Mouse (Mus musculus) T-cell, adult 2 months (primary cell): ENCODE results near the gene Psmd9.

Experiments
- DNase-seq: peaks from one replicate; pipeline ENCODE4 v3.0.0; 2022; ENCODE audit warnings: low spot score

Psmd9 gene

DNA sequence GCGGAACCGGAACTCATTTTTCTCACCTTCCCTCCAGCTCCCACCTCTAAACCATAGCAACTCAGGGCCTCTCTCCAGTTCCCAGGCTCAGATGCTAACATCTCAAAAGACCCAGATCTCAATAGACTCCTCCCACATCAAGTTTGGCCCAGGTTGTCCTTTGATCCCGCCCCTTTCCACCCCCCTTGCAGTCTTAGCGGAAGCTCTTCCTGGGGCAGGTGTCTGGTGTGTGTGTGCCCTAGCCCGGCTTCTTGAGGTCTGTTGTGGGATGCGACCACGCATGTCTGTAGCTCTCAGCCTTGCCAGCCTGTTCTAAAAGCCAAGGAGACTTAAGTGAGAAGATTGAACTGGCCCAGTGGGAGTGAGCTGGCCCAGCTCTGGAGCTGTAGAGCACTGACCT, 18.6 kb upstream of the Psmd9 start:
- DNase-seq, result peak; percentile 90

DNA sequence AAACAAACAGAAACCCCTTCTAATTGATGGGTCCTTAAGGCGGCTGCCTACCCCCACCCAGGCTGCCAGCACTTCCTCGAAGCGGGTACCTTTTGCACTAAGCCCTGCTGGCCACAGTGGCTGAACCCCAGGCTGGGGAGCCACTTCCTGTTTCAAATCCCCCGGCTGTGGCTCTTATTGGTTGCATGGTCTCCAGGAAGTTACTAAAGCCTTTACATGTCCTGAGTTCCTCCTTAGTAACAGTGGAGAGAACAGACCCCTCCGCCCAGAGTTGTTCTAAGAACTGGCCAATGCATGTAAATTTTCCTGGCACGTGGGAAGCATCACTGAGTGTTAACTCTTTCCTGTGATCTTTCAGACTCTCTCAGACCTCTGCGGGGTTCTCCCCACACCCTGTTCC, 18.1 kb upstream of the Psmd9 start:
- DNase-seq, result peak; percentile 75

DNA sequence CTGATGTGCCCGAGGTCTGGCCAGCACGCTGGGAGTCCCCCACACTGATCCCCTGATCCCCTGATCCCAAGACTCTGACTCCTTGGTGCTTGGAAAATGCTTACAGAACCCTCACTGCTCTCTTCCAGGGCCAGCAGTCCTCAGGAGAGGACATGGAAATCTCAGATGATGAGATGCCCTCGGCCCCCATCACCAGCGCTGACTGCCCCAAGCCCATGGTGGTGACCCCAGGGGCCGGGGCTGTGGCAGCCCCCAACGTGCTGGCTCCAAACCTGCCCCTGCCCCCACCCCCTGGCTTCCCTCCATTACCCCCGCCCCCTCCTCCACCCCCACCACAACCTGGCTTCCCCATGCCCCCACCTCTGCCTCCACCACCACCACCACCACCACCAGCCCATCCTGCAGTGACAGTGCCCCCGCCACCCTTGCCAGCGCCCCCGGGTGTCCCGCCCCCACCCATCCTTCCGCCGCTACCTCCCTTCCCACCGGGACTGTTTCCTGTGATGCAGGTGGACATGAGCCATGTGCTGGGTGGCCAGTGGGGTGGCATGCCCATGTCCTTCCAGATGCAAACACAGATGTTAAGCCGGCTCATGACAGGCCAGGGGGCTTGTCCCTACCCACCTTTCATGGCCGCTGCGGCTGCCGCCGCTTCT, 17.4 kb upstream of the Psmd9 start:
- no peak for DNase-seq

DNA sequence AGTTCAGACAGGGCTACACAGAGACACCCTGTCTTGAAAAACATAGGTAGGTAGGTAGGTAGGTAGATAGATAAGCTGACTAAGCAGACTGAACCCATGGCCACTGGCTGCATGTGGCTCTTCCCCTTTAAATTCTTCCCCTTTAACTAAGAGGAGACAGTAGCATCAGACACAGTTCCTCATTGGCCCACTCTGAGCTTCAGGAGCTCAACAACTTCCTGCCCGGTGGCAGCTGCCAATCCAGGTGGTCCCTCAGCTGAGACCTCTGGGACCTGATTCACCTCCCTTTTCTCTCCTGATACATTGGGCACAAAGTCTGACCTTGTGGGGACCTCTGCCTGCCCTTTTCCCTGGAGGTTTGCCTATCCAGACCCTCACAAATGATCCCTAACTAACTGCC, 16.3 kb upstream of the Psmd9 start:
- no peak for DNase-seq

DNA sequence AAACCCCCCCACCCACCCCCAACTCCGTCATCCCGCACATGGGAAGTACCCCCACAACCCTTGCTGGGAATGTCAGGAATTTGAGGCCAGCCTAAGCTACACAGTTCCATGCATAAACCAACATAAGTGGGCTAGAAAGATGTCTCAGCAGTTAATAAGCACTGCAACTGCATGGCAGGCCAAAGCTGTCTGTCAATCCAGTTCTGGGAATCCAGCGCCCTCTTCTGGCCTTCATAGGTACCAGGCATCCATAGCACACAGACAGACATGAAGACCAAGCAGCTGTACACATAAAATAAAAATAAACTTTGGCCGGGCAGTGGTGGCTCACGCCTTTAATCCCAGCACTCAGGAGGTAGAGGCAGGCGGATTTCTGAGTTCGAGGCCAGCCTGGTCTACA, 13.8 kb upstream of the Psmd9 start:
- peak; percentile 81 for DNase-seq

DNA sequence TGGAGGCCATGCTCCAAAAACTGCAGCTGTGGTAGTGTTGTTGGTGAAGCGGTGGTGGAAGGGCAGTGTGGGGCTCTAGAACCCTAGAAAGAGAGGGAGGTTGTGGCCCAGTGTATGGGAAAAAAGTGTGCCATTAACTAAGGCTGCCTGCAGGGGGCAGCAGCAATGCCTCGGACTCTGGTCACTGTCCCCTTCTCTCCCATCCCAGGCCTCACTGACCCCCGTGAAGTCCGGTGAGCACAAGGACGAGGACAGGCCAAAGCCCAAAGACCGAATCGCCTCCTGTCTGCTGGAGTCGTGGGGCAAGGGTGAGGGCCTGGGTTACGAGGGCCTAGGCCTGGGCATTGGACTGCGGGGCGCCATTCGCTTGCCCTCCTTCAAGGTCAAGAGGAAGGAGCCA, 12.4 kb upstream of the Psmd9 start:
- DNase-seq, result no peak

DNA sequence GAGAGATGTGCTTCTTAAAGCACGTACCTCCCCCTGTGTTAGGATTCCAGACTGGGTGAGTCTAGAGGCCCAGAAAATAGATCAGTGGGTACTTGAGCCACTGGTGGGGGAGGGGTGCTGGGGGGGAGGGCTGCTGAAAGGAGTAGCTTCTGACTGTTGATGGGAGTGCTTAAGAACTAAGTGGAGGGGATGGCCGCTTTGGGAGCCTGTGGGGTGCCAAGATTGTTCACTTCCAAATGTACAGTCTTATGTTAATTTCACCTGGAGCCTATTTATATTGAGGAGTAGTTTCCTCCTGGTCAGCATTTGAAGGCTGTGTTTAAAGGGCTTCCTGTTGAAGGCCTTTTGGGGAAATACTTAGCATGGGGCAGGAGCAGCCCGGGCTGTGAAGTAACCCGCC, 11.2 kb upstream of the Psmd9 start:
- DNase-seq, result no peak

DNA sequence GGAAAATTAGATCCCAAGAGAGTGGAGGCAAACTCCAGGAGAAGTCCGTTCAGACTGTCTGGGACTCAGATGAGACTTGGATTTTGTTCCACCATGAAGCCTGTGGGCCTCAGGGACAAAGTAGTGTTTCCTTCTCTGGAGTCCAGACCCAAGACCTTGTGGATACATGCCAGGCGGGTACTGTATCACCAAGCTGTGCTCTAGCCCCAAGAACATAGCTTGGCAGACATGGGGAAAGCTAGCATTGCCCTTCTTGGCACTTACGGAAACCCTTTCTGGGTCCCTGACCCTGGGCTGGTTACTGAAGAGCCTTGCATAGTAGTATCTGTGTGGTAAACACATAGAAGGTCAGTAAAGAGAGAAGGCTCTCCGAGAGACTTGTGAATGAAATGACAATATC, 9.8 kb upstream of the Psmd9 start:
- DNase-seq, result no peak

DNA sequence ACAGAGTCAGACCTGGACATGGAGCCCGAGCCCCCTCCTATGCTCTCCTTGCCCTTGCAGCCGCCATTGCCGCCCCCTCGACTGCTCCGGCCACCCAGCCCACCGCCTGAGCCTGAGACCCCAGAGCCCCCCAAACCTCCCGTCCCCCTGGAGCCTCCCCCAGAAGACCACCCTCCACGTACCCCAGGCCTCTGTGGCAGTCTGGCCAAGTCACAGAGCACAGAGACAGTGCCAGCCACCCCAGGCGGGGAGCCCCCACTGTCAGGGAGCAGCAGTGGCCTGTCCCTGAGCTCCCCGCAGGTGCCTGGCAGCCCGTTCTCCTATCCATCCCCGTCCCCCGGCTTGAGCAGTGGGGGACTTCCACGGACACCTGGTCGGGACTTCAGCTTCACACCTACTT, 9.3 kb upstream of the Psmd9 start:
- no peak for DNase-seq

DNA sequence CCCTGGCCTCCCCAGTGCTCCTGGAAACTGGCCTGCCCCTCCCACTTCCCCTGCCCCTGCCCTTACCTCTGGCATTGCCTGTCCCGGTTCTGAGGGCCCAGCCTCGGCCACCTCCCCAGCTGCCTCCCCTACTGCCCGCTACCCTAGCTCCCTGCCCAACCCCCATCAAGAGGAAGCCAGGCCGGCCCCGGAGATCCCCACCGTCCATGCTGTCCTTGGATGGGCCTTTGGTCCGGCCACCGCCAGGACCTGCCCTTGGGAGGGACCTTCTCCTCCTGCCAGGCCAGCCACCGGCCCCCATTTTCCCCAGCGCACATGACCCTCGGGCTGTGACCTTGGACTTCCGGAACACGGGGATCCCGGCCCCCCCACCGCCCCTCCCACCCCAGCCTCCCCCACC, 8.9 kb upstream of the Psmd9 start:
- DNase-seq, result no peak

DNA sequence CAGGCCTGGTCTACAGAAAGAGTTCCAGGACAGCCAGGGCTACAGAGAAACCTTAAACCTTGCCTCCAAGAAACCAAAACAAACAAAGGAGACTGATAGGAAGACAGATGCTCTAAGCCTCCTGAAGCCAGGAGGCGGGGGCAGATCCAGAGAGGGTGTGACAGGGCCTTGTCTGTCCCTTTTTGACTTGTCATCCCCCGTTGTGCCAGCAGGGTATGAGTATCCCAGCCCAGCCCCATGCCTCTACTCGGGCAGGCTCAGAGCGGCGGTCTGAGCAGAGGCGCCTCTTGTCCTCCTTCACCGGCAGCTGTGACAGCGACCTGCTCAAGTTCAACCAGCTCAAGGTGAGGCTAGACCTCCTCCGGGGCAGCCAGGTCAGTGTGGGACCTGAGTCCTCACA, 6.3 kb upstream of the Psmd9 start:
- DNase-seq, result no peak

DNA sequence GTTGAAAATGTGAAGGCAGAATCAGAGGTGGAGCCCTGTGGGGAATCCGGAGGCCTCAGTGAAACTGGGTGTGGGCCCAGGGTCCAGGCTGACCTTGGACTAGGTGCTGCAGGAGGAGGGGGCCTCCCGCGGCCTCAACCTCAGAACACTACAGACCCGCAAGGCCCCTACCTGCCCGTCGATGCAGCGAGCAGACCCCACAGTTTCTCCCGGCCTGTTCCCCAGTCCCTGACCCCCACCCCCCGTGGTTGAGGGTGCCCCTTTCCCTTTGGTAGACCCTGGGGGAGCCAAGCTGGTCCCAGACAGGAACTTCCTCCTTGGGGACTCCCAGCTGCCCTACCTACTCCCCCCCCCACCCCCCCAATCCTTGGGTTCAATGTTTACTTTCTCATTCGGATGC, 2.8 kb upstream of the Psmd9 start:
- no peak for DNase-seq

DNA sequence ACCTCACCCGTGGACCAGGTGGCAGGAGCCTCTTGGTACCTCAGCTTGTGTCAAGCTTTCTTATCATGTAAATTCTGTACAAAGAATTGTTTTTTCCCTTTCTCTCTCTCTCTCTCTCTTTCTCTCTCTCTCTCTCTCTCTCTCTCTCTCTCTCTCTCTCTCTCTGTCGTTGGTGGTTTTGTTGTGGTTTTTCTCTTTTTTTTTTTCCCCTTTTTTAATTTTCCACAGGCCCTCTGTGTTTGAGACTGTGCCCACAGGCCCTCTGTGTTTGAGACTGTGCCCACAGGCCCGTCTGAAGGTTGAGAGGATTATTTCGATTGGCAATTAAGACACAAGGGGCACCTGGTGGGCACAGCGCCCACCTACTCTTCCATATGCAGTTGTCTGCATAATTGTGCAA, 1.6 kb upstream of the Psmd9 start:
- no peak for DNase-seq

DNA sequence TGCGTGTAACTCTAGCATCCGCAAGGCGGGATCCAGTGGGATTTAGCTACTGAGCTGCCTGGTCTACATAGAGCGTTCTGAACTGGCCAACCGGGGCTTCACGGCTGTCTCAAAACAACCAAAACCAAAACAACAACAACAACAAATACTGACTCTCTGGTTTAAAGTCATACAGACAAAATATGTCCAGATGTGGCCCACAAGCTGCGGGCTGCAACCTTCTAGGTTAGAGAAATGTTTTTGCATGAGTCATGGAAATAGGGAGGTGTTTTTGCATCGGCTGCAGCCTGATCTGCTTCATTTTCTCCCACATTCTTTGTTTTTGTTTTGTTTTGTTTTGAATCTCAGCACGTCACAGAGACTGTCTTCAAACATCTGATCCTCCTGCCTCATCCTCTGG, 1.2 kb downstream of the Psmd9 start:
- no peak for DNase-seq

DNA sequence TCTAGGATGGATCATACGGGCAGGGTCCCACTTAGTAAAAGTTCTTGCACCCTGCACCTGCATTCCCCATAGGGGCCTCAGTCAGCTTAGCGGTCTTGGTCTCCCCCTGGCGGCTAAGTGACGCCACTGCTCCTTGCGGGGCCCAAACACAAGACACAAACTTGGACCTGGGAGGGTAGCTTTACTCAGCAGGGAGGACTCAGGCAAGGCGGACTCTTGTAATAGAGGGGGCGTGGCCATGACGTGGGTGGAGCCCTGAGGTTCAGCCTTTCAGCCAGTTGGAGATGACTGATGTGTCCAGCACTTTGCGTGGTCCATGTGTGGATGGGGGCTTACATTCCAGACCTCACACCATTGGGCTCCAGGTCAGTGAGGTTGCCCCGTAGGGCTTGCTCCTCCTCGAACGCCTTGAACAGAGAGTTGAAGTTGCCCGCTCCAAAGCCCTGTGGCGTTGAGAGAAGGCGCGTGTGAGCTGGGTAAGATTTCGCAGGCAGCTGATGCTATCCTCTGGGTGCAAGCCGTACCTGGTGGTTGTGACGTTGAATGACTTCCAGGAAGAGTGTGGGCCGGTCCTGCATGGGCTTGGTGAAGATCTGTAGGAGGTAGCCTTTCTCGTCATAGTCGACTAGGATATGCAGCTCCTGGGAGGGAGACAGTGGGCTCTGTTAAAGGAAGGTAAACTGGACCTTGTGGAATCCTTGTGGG, 2.6 kb downstream of the Psmd9 start:
- DNase-seq, result peak; percentile 82

DNA sequence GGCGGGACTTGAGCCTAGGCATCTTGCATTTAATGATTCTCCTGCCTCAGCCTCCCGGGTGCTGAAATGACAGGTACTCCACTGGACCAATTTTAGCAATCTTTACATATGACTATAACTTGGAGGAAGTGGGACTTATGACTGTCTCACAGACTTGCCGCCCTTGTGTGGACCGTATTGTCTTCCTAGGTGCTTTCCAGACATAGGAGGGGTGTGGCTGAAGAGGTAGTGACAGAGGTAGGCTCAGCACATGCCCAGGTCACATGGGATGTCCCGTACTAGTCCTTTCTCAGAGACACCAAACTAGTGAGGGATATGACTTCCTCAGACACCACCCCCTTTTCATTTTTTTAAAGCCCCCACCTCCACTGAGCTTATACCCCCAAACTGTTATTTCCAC, 9.6 kb downstream of the Psmd9 start:
- DNase-seq, result no peak

DNA sequence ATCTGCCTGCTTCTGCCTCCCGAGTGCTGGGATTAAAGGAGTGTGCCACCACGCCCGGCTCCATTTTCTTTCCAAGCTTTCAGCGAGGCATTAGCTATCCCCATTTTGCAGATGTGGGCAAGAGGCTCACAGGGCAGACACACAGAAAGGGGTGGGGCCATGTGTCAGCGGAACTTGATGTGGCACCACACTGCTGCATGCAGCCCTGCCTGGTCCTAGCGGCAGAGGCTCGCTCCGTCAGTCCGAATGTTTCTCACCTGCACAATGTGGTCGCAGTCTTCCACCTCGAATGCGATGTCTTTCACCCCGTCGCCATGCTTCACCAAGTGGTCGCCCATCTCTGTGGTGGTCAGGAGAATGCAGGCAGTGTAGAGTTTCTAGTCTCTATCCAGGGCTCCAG, 11.2 kb downstream of the Psmd9 start:
- no peak for DNase-seq

DNA sequence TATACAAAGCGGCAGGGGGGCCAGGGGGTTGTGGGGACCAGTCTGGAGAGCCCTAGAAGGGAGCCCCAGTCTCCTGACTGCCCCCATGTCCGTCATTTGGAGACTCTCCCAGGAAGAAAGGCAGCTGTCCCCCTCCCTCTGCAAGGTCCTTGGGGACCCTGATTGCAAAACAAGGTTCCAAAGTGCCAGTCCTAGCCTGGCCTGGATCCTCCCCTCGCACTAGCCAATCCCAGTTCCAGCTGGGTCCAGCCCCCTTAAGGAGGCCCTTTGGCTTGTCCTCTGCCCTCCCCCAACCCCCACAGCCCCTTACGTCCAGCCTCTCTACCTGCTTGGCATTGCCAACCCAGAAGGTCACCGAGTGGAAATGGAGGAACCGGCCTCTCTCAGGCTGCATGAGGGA, 12.3 kb downstream of the Psmd9 start:
- DNase-seq, result no peak

DNA sequence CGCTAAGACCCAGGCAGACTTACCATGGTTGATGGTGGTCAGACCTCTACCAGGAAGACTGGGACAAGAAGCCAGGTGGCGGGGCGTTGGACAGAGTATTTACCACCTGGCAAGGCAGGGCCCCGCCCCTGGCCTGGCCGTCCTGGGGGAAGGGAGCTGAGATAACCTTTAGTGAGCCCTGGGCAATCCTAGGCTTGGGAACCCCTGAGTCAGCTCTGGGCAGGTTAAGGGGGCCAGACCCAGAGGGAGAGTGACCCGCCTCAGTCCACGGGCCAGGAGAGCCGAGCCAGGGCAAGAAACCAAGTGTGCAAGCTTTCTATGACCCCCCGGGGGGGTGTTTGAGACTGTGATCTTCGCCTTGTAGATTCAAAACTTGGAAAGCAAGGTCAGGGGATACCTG, 13.4 kb downstream of the Psmd9 start, which contains the start of gene Hpd:
Hpd (minus strand) TSS at position 77 of the 400 bp plus-strand sequence.
- no peak for DNase-seq

DNA sequence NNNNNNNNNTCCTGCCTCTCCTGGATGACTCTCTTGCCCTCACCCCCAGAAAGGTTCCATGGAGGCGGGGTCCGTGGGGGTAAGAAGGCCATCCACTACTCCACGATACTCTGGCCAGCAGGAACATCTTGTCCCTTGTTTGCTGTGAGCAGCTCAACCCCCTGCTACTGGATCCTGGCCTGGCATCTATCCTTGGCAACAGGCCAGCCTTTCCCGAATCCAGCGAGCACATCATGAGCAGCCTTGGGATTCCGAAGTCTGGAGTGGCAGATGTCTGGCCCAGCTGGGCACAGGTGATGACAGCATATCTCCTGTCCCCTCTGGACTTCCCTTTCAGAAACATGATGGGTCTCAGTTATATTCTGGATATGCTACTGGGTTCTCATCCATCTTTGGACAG, 16.8 kb downstream of the Psmd9 start:
- no peak for DNase-seq

DNA sequence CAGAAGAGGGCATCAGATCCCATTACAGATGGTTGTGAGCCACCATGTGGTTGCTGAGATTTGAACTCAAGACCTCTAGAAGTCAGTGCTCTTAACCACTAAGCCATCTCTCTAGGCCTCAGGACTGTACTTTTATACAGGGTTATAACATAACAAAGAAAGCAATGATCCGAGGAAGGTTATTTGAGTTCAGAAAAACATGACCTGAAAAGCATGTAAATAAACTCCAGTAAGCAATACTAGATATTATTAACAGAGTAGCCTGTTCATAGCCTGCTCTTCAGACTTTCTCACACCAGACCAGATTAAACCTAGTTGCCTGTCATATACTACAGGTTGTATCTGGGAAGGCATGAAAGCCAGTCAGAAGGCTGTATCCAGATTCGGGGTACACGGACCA, 18.1 kb downstream of the Psmd9 start:
- no peak for DNase-seq

DNA sequence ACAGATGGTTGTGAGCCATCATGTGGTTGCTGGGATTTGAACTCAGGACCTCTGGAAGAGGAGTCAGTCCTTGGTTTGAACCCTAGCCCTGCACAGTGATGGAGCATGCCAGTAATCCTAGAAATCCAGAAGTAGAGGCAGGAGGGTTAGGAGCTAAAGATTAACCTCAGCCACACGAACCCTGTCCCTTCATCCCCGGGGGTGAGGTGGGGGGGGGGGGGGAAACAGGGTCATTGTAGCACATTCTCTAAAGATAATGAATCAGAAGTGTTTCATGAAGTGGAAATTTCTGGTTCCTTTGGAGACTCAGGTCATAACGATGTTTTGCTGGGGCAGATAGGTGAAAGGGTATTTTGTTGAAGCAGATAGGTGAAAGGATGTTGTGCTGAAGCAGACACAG, 21.7 kb downstream of the Psmd9 start:
- DNase-seq, result no peak

DNA sequence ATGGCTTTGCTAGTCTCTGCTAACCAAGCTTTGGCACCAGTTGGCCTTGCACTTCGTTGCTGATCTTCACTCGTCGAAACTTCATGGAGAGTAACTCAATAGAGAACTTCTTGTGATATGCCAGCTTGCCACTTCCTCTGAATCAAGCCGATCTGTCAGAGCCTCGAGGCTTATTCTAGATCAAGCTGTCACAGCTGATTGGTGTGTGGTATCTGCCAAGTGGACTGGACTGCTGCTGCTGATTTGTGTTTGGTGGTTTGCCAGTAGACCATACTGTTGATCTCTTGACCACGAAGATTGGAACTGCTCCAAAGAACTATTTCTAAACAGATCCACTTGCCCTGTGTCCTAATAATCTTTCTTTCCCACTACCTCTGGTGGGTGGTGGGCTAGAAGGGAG, 22.2 kb downstream of the Psmd9 start:
- DNase-seq, result no peak

DNA sequence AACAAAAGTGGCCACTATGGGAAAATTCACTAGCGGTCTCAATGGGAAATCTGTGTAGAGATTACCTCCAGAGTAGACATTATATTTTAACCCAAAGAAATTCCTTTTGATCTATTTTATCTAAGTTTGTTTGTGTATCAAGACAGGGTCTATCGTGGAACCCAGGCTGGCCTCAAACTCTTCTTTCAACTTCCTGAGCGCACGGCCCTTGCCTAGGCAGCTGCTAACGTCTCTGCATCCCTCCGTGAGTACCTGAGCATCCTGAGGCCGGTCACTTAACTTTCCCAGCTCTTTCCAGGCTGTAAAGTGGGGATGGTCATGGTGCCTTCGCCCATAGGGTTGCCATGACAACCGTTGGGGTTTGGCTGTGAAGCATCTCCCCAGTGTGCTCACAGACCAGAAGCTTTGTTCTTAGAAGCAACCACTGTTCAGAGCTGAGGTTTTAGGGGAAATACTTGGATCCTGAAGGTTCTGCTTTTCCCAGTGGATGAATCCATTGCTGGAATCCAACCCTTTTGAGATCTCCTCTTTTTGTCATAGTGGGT, 23.5 kb downstream of the Psmd9 start:
- no peak for DNase-seq
